Mouse (Mus musculus): ENCODE data around the gene Hist1h2bf. TPM values are rescaled to one million over a fixed set of nuclear protein-coding genes. Genes with fewer than 3 reads are reported as not detected.
"Not testable (repeated sequence)": the region's sequence is repeated elsewhere in the genome, so short reads cannot be mapped to it uniquely, and the experiment has no call there.

Hist1h2bf gene
- polyA plus RNA-seq, 1 experiment from 2014 or later = 9.1 TPM

- H3K4me3 ChIP-seq = peak within 1 kb of the TSS; percentile 55
- H3K4me2 ChIP-seq (replicated peaks) = peak within 1 kb of the TSS; percentile 65
- H3K27me3 ChIP-seq, H3K9me3 ChIP-seq, H3K36me3 ChIP-seq: not testable (repeated sequence)
- H3K27ac ChIP-seq = peak within 1 kb of the TSS; percentile 97
- H3K4me1 ChIP-seq = peaks cover 42% of the 10 kb centered on the region
- H3K9ac ChIP-seq = peak within 1 kb of the TSS; percentile 72
- 1% methylated on average over 55 of the region's 62 CpGs for WGBS
- ATAC-seq (ENCODE audit: low FRiP score, low read depth) = peak; percentile 94
These were observed 38.6 kb downstream of the Hist1h2bf start, which contains the start of gene Hist1h3g for GRCm38 (mm10) chr13:23535137-23536075. Gene Hist1h3g, plus strand, starts transcription at chr13:23535422.

GRCm38 (mm10) chr13:23534368-23535131 lies 39.4 kb downstream of the Hist1h2bf start:
- no peaks in the 10 kb centered on the region for H3K27me3 ChIP-seq
- WGBS = 1% methylated on average over 15 of the region's 15 CpGs
- H3K27ac ChIP-seq = peak overlapping the region; percentile 97
- no peaks in the 10 kb centered on the region for H3K9me3 ChIP-seq
- H3K4me3 ChIP-seq = peak overlapping the region; percentile 55
- ATAC-seq (ENCODE audit: low FRiP score, low read depth) = 0 out of 2 replicates have a peak, but pooled peaks have one; percentile 15
- H3K9ac ChIP-seq = peak overlapping the region; percentile 63
- H3K36me3 ChIP-seq = no peaks in the 10 kb centered on the region
- peak overlapping the region; percentile 65 for H3K4me2 ChIP-seq (replicated peaks)
- H3K4me1 ChIP-seq = peaks cover 42% of the 10 kb centered on the region

- H3K9me3 ChIP-seq, H3K27me3 ChIP-seq, H3K36me3 ChIP-seq: not testable (repeated sequence)
- Histone ChIP-seq H3K27ac (peak within 1 kb of the TSS; percentile 97), H3K4me2 (replicated peaks) (peak within 1 kb of the TSS; percentile 65), H3K9ac (peak within 1 kb of the TSS; percentile 81), H3K4me1 (peaks cover 47% of the 10 kb centered on the region), H3K4me3 (peak within 1 kb of the TSS; percentile 55)
- WGBS = under 1% methylated on average over 32 of the region's 53 CpGs
- ATAC-seq (ENCODE audit: low FRiP score, low read depth) = peak; percentile 46
These were observed 40.2 kb downstream of the Hist1h2bf start, which contains the start of gene Hist1h2af for GRCm38 (mm10) chr13:23533560-23534367. Gene Hist1h2af, plus strand, starts transcription at chr13:23533906.

- H3K27ac ChIP-seq = peak overlapping the region; percentile 97
- ATAC-seq (ENCODE audit: low FRiP score, low read depth) = no peak
- H3K4me2 ChIP-seq (replicated peaks) = peak overlapping the region; percentile 65
- H3K9me3 ChIP-seq = no peaks in the 10 kb centered on the region
- peak overlapping the region; percentile 81 for H3K9ac ChIP-seq
- H3K27me3 ChIP-seq = no peaks in the 10 kb centered on the region
- H3K4me1 ChIP-seq = peaks cover 39% of the 10 kb centered on the region
- H3K4me3 ChIP-seq = peak overlapping the region; percentile 55
- H3K36me3 ChIP-seq = no peaks in the 10 kb centered on the region
- 19% methylated on average over 9 of the region's 9 CpGs for WGBS
These were observed 41.5 kb downstream of the Hist1h2bf start for GRCm38 (mm10) chr13:23532262-23533075.

GRCm38 (mm10) chr13:23530901-23531875 lies 42.8 kb downstream of the Hist1h2bf start, which contains the start of gene Hist1h4h:
Gene Hist1h4h, plus strand, starts transcription at chr13:23531050.
- WGBS = under 1% methylated on average over 65 of the region's 70 CpGs
- H3K27ac ChIP-seq = peak within 1 kb of the TSS; percentile 97
- H3K9me3 ChIP-seq = no peaks in the 10 kb centered on the region
- ATAC-seq (ENCODE audit: low FRiP score, low read depth) = peak; percentile 81
- peak within 1 kb of the TSS; percentile 55 for H3K4me3 ChIP-seq
- peaks cover 28% of the 10 kb centered on the region for H3K4me1 ChIP-seq
- no peaks in the 10 kb centered on the region for H3K36me3 ChIP-seq
- no peaks in the 10 kb centered on the region for H3K27me3 ChIP-seq
- peak within 1 kb of the TSS; percentile 81 for H3K9ac ChIP-seq
- peak within 1 kb of the TSS; percentile 65 for H3K4me2 ChIP-seq (replicated peaks)

- Histone ChIP-seq H3K27ac (peak overlapping the region; percentile 97), H3K9me3 (no peaks in the 10 kb centered on the region), H3K4me1 (peaks cover 30% of the 10 kb centered on the region), H3K27me3 (no peaks in the 10 kb centered on the region), H3K4me3 (peak overlapping the region; percentile 55), H3K36me3 (no peaks in the 10 kb centered on the region), H3K9ac (peak overlapping the region; percentile 81), H3K4me2 (replicated peaks) (peak overlapping the region; percentile 65)
- WGBS = under 1% methylated on average over 20 of the region's 20 CpGs
- ATAC-seq (ENCODE audit: low FRiP score, low read depth) = no peak
These were observed 43.7 kb downstream of the Hist1h2bf start for GRCm38 (mm10) chr13:23530181-23530900.

GRCm38 (mm10) chr13:23529480-23530165 lies 44.4 kb downstream of the Hist1h2bf start:
- 22% methylated on average over 2 of the region's 2 CpGs for WGBS
- peak overlapping the region; percentile 97 for H3K27ac ChIP-seq
- H3K36me3 ChIP-seq = no peaks in the 10 kb centered on the region
- H3K4me2 ChIP-seq (replicated peaks) = peak overlapping the region; percentile 65
- H3K27me3 ChIP-seq = no peaks in the 10 kb centered on the region
- peak overlapping the region; percentile 55 for H3K4me3 ChIP-seq
- peak overlapping the region; percentile 81 for H3K9ac ChIP-seq
- no peaks in the 10 kb centered on the region for H3K9me3 ChIP-seq
- peaks cover 29% of the 10 kb centered on the region for H3K4me1 ChIP-seq
- no peak for ATAC-seq (ENCODE audit: low FRiP score, low read depth)

- H3K27me3 ChIP-seq = no peaks in the 10 kb centered on the region
- H3K27ac ChIP-seq = 0 out of 2 replicates have a peak overlapping the region, but pooled peaks have one; percentile 15
- 67% methylated on average over 5 of the region's 5 CpGs for WGBS
- no peak overlapping the region for H3K9ac ChIP-seq
- H3K36me3 ChIP-seq = no peaks in the 10 kb centered on the region
- peak overlapping the region; percentile 13; the same call in 1 of the 2 replicates for H3K4me3 ChIP-seq
- no peaks in the 10 kb centered on the region for H3K9me3 ChIP-seq
- no peak for ATAC-seq (ENCODE audit: low FRiP score, low read depth)
- H3K4me1 ChIP-seq = peaks cover 25% of the 10 kb centered on the region
- peak overlapping the region; percentile 65 for H3K4me2 ChIP-seq (replicated peaks)
These were observed 45.0 kb downstream of the Hist1h2bf start for GRCm38 (mm10) chr13:23529005-23529404.

- Histone ChIP-seq H3K9ac (peak overlapping the region; percentile 56), H3K4me3 (peak overlapping the region; percentile 47), H3K9me3 (no peaks in the 10 kb centered on the region), H3K4me2 (replicated peaks) (peak overlapping the region; percentile 61), H3K27ac (peak overlapping the region; percentile 63; the same call in 1 of the 2 replicates), H3K4me1 (peaks cover 10% of the 10 kb centered on the region), H3K36me3 (no peaks in the 10 kb centered on the region), H3K27me3 (no peaks in the 10 kb centered on the region)
- ATAC-seq (ENCODE audit: low FRiP score, low read depth) = peak; percentile 39
- under 1% methylated on average over 17 of the region's 17 CpGs for WGBS
These were observed 47.7 kb downstream of the Hist1h2bf start for GRCm38 (mm10) chr13:23526312-23526711.
